Mouse (Mus musculus) liver, adult (tissue): Measurements from ENCODE around the gene Lef1.

Experiments
- GATA4 ChIP-seq: IDR thresholded peaks from 2 replicates; pipeline ENCODE4 v1.6.1; 2014; ENCODE audit warnings: mild to moderate bottlenecking, low read length; ENCODE audit not compliant: insufficient replicate concordance

Lef1 gene

DNA sequence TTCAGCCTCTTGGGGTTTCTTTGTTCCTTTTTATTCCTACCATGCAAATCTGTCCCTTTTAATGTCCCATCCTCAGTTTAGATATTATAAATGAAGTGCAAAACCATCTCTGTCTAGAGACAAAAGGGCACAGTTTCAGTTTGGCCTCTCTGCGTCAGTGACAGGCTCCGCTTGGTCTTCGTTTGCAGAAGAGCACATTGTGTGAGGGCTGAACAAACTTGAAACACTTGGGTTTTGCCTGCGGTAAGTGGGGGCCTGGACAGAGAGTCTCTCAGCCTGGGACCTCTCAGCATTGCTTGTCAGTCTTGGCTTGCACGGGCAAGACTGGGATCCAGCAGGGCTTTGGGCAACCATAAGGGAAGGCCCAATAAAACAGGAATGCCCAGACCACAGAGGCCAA lies 75.9 kb downstream of the Lef1 start:
- TF ChIP-seq GATA4: no peak

DNA sequence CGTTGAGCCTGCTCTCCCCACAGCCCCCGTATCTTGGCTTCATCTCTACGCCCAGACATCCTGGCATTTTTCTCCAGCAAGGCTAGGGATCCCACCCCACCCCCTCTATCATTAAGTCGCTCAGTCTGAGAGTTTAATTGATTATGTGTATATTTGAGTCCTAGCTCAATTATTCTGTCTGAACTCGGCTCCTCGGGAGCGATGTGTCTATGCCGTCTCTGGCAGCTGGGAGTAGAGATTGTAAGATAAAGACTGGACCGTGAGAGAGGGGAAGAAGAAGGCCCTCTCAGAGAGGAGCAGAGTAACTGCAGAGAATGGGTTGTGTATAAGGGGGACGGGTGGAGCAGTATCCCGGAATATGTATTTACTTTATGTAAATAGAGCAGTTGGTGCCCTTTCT lies 80.0 kb downstream of the Lef1 start:
- no peak for TF ChIP-seq GATA4

DNA sequence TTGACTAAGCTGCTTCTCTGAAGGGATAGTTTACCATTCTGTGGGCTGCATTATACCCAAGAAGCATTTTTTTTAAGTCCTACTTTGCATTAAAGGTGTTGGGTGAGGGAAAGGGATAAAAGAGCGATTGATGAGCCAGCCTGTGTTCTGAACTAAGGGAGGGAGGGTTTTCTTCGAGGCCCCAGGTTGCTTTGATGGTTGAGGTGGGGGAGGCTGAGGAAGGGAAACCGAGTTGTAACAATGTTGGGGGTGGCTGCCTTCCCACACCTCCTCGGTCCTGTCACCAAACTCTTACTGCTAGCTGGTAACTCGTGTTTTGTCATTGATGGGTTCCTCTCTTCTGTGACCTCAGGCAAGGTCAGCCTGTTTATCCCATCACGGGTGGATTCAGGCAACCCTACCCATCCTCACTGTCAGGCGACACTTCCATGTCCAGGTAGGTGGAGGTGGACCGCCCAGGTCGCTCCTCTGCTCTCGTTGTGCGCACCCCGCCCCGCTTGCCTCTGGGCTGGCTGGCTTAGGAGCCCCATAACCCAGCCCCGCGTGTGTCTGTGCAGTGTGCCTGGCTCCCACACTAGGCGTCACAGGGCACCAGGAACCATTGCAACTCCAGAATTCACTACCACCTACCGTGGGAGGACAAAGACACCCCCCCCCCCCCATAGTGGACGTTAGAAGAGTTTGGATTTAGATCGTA lies 80.5 kb downstream of the Lef1 start:
- TF ChIP-seq GATA4: no peak

DNA sequence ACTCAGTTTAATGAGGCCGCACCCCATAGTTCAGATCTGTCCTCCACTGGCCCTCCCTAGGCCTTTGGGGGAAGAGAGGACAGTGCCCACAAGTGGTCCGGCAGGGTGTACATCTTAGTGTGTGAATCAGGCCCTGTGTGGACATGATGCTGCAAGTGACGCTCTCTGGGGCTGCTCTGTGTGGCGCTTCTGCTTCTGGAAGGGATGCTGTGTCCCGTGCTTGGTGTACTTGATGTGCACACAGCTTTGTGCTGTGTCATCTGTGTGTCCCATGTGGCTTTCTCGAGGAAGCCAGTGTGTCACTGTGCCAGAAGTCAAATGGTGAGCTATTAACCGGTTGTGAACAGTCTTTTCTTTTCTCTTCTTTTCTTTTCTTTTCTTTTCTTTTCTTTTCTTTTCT lies 81.2 kb downstream of the Lef1 start:
- no peak for TF ChIP-seq GATA4

GRCm38 (mm10) chr3:131196050-131196449 lies 85.8 kb downstream of the Lef1 start:
- no peak for TF ChIP-seq GATA4

DNA sequence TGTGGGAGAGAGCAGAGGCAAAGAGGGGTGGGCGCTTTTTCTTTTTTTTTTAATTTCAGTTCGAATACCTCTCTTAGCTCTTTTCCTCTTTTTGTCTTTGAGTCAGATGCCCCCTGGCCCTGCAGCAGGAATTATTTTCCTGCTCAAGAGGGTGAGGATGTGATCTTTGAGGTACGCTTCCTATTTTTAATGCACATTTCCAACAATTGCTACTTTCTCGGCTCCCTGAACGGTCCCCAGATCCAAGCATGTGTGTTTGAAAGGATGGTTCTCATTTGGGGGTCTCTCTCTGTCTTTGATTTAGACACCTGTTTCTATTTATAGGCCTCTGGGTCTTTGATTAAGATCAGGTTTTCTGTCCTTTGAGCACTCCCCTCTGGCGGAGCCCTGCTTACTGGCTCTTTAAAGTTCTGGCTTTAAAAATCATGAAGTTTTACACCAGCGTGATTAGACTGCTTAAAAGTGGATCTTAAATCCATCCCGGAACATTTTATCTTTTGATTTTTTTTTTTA lies 86.3 kb downstream of the Lef1 start:
- TF ChIP-seq GATA4: no peak

- TF ChIP-seq GATA4: no peak
These were observed 88.7 kb downstream of the Lef1 start for GRCm38 (mm10) chr3:131198991-131199390.

GRCm38 (mm10) chr3:131199590-131200288 lies 89.5 kb downstream of the Lef1 start:
- TF ChIP-seq GATA4: no peak

GRCm38 (mm10) chr3:131202311-131202710 lies 92.0 kb downstream of the Lef1 start:
- no peak for TF ChIP-seq GATA4

- no peak for TF ChIP-seq GATA4
These were observed 97.6 kb downstream of the Lef1 start for GRCm38 (mm10) chr3:131207846-131208245.

- no peak for TF ChIP-seq GATA4
These were observed 98.1 kb downstream of the Lef1 start for GRCm38 (mm10) chr3:131208265-131208891.

DNA sequence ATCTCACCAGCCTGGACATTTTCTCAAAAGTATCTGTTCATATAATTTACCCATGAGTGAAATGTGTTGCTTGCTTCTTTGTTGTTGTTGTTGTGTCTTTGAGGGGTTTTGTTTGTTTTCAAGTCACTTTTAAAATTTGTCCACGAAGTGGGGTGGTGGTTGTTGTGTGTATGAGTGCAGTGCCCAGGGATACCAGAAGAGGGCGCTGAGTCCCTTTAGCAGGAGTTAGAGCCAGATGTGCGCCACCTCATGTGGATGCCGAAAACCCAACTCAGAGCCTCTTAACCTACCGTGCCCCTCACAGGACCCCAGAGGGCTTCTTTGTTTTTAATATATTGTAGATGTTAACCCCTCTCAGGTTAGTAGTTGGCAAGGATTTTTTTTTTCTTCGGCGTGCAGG lies 101.9 kb downstream of the Lef1 start:
- TF ChIP-seq GATA4: no peak

DNA sequence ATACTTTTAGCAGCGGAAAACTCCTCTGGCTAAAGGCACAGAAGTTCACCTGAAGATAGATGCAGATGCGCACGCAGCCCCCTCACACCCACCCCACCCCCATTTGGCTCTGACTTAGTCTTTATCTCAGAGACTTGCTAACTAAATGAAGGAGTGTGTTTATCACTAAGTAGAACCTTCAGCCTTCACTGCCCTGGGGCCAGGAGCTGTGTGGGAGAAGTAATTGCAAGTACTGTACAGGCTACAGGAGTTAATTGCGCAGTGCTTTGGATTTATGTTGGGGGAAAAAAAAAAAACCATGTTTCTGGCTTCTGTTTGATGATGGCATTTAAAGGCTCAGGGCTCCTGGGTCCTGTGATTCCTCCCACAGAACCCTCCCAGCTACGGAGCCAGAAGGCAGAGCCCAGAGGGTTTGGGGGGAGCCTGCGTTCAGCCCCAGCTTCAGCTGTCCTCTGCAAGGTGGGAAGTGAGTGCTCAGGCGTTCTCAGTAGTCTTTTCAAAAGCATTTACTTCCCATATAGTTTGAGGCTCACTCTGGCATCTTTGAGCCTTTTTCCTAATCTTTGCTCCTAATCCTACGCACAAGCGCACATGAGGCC lies 103.9 kb downstream of the Lef1 start:
- TF ChIP-seq GATA4: no peak

- no peak for TF ChIP-seq GATA4
These were observed 104.6 kb downstream of the Lef1 start for GRCm38 (mm10) chr3:131214841-131215240.

DNA sequence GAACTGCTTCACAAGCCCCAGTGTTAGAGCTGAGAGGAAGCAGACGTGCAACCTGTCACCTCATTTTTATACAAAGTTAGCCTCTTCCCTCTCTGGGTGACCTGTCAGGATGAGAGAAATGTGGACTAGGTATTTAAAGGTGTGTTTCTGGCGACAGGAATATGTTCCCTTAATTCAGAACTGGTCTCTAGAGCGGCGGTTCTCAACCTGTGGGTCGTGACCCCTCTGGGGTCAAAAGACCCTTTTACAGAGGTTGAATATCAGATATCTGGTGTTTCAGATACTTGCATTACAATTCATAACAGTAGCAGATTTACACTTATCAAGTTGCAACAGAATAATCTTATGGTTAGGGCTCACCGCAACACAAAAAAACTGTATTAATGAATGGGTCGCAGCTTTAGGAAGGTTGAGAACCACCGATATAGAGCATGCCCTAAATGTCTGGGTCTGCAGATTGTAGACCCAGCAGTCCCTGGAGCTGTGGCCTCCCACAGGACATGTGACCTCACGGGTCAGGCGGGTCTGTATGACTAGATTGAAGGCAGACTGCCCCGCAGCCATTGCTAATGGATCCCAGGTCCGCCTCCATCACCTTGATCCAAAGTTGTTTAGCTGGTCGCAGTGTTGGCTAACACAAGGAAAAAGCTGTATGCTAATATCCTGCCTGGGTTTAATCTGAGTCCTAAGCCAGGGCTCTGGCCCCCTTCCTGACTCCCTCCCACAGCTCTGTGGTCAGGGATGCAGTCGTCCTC lies 108.5 kb downstream of the Lef1 start:
- TF ChIP-seq GATA4: no peak

DNA sequence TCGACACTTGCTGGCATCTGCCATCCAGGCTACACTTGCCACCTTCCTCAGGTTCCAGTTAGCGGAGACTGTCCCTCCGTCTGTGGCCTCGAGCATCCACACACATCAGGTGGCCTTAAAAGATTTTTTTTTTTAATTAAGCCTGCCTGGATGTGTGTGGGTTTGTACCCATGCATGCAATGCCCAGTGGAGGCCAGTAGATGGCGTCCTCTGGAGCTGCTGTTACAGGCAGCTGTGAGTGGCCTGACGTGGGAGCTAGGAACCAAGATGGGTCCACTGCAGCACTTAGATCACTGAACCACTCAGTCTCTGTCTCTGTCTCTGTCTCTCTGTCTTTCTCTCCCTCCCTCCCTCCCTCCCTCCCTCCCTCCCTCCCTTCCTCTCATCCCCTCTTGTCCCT lies 117.8 kb downstream of the Lef1 start:
- no peak for TF ChIP-seq GATA4

GRCm38 (mm10) chr3:131237061-131237460 lies 126.8 kb downstream of the Lef1 start:
- TF ChIP-seq GATA4: no peak
